Mouse (Mus musculus) myocyte (in vitro differentiated cells): Measurements from ENCODE around the gene Sipa1l1. TPM values are rescaled to one million over a fixed set of nuclear protein-coding genes. Genes with fewer than 3 reads are reported as not detected.

ENCODE experiments used
- H3K27me3 ChIP-seq: one replicate; pipeline ENCODE4 v1.6.1; 2011; ENCODE audit not compliant: control insufficient read depth, insufficient read depth, insufficient read length
- H3K36me3 ChIP-seq: one replicate; pipeline ENCODE4 v1.6.1; 2011; ENCODE audit not compliant: control insufficient read depth, insufficient read depth
- H3K4me2 ChIP-seq: one replicate; pipeline ENCODE4 v1.6.1; 2011; ENCODE audit warnings: low read depth, control low read depth
- H3K4me3 ChIP-seq: one replicate; pipeline ENCODE4 v1.5.1; 2011; ENCODE audit warnings: mild to moderate bottlenecking, control low read depth, moderate library complexity
- H3K79me2 ChIP-seq: one replicate; pipeline ENCODE4 v1.6.1; 2011; ENCODE audit not compliant: control insufficient read depth, insufficient read depth
- H3ac ChIP-seq: one replicate; pipeline ENCODE4 v1.6.1; 2011; ENCODE audit not compliant: control insufficient read depth, insufficient read length
- CEBPB ChIP-seq: IDR thresholded peaks from 2 replicates; pipeline ENCODE4 v1.6.1; 2011; ENCODE audit warnings: mild to moderate bottlenecking, moderate library complexity; ENCODE audit not compliant: poor library complexity, insufficient read depth, severe bottlenecking
- E2F4 ChIP-seq: IDR thresholded peaks from one replicate; pipeline ENCODE4 v1.6.1; 2011; ENCODE audit warnings: mild to moderate bottlenecking, control low read depth, moderate library complexity; ENCODE audit not compliant: insufficient read depth
- MAX ChIP-seq: IDR thresholded peaks from one replicate; pipeline ENCODE4 v1.6.1; 2011; ENCODE audit warnings: low read depth, mild to moderate bottlenecking, control low read depth
- MYOD1 ChIP-seq, 3 experiments: IDR thresholded peaks; one replicate each; pipeline ENCODE4 v1.6.1; 2011; ENCODE audit warnings: control low read depth in 2 of 3, low read depth in 2 of 3, mild to moderate bottlenecking in 2 of 3, moderate library complexity in 1 of 3; ENCODE audit not compliant: insufficient read length in 2 of 3, control insufficient read depth in 1 of 3
- MYOG ChIP-seq, 3 experiments: IDR thresholded peaks; one replicate each; pipeline ENCODE4 v1.6.1; 2011; ENCODE audit warnings: control low read depth in 2 of 3, low read depth in 2 of 3, mild to moderate bottlenecking in 2 of 3; ENCODE audit not compliant: insufficient read length in 2 of 3, control insufficient read depth in 1 of 3, insufficient read depth in 1 of 3
- POLR2A ChIP-seq: IDR thresholded peaks from one replicate; pipeline ENCODE4 v1.6.1; 2011; ENCODE audit warnings: low read depth, mild to moderate bottlenecking, control low read depth, moderate library complexity; ENCODE audit not compliant: insufficient read length
- POLR2AphosphoS2 ChIP-seq: IDR thresholded peaks from one replicate; pipeline ENCODE4 v1.6.1; 2011; ENCODE audit warnings: low read depth, control low read depth; ENCODE audit not compliant: insufficient read length
- REST ChIP-seq: IDR thresholded peaks from one replicate; pipeline ENCODE4 v1.6.1; 2011; ENCODE audit warnings: mild to moderate bottlenecking, control low read depth, moderate library complexity; ENCODE audit not compliant: insufficient read depth, insufficient read length
- SRF ChIP-seq: IDR thresholded peaks from one replicate; pipeline ENCODE4 v1.6.1; 2011; ENCODE audit warnings: low read depth; ENCODE audit not compliant: control insufficient read depth, insufficient read length
- TCF12 ChIP-seq: IDR thresholded peaks from one replicate; pipeline ENCODE4 v1.6.1; 2011; ENCODE audit warnings: mild to moderate bottlenecking, control low read depth; ENCODE audit not compliant: poor library complexity, insufficient read depth, severe bottlenecking
- TCF3 ChIP-seq: IDR thresholded peaks from one replicate; pipeline ENCODE4 v1.6.1; 2011; ENCODE audit warnings: low read depth, control low read depth; ENCODE audit not compliant: insufficient read length
- USF1 ChIP-seq: IDR thresholded peaks from one replicate; pipeline ENCODE4 v1.6.1; 2011; ENCODE audit warnings: low read depth, mild to moderate bottlenecking, control low read depth, moderate library complexity
- polyA plus RNA-seq: library from polyadenylated mRNA; unstranded; fragments of >200 nt; fragmentation: generic; extraction: Trizol; gene quantifications from one replicate; pipeline ENCODE4 v1.2.1, GENCODE M21; 2012; ENCODE audit warnings: missing spikeins

The Sipa1l1 gene
- polyA plus RNA-seq, 1 experiment = 22.5 TPM

GRCm38 (mm10) chr12:82196615-82197146, 27.6 kb downstream of the Sipa1l1 start:
- Histone ChIP-seq H3K36me3 (no peaks in the 10 kb centered on the region), H3K4me3 (no peak overlapping the region), H3K27me3 (no peaks in the 10 kb centered on the region), H3K4me2 (no peak overlapping the region), H3ac (no peak overlapping the region), H3K79me2 (peaks cover 46% of the 10 kb centered on the region)
- no peak for TF ChIP-seq MYOD1 (IDR thresholded peaks at IDR 0.05; ENCODE audit: control insufficient read depth in 1 of 3, insufficient read length in 2 of 3, low read depth in 2 of 3)
- no peak for TF ChIP-seq TCF3
- TF ChIP-seq SRF = no peak
- no peak for TF ChIP-seq USF1
- TF ChIP-seq E2F4 = no peak
- TF ChIP-seq MYOG (IDR thresholded peaks at IDR 0.05; ENCODE audit: control insufficient read depth in 1 of 3, insufficient read depth in 1 of 3, insufficient read length in 2 of 3, low read depth in 2 of 3) = no peak
- no peak for TF ChIP-seq TCF12

DNA sequence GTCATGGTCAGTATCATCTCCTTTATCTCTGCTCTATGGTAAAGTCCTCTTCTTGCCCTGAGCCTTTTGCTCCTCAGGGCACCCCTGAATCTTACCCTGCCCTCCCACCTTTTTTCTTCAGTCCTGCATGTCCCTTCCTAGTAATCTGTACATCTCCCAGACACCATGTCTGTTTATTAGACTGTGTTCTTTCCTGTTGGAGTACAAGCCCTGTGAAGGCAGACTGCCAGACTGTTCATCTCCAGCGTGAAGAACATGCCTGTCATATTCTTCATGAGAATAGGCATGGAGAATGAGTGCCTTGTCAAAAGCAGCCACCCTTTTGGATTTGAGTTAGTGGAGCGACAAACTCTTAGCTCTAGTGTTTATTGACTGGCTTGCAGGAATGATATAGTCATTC, 28.1 kb downstream of the Sipa1l1 start:
- Histone ChIP-seq H3K4me2 (no peak overlapping the region), H3K36me3 (no peaks in the 10 kb centered on the region), H3K79me2 (peaks cover 47% of the 10 kb centered on the region), H3K27me3 (no peaks in the 10 kb centered on the region), H3ac (no peak overlapping the region), H3K4me3 (no peak overlapping the region)
- TF ChIP-seq MAX (no peak), POLR2A (no peak), POLR2AphosphoS2 (no peak), TCF3 (no peak), USF1 (no peak), MYOG (IDR thresholded peaks at IDR 0.05; ENCODE audit: control insufficient read depth in 1 of 3, insufficient read depth in 1 of 3, insufficient read length in 2 of 3, low read depth in 2 of 3) (no peak), TCF12 (no peak), CEBPB (no peak), E2F4 (no peak), REST (no peak), MYOD1 (IDR thresholded peaks at IDR 0.05; ENCODE audit: control insufficient read depth in 1 of 3, insufficient read length in 2 of 3, low read depth in 2 of 3) (no peak)

- no peaks in the 10 kb centered on the region for H3K27me3 ChIP-seq
- TF ChIP-seq TCF12 (no peak), USF1 (no peak), POLR2A (no peak), MYOG (IDR thresholded peaks at IDR 0.05; ENCODE audit: control insufficient read depth in 1 of 3, insufficient read depth in 1 of 3, insufficient read length in 2 of 3, low read depth in 2 of 3) (no peak), TCF3 (no peak), MYOD1 (IDR thresholded peaks at IDR 0.05; ENCODE audit: control insufficient read depth in 1 of 3, insufficient read length in 2 of 3, low read depth in 2 of 3) (no peak), CEBPB (no peak), E2F4 (no peak)
Observed at GRCm38 (mm10) chr12:82199286-82199685, 30.2 kb downstream of the Sipa1l1 start.

GRCm38 (mm10) chr12:82204106-82204505, 35.0 kb downstream of the Sipa1l1 start:
- H3K27me3 ChIP-seq = no peaks in the 10 kb centered on the region
- no peak overlapping the region for H3K4me2 ChIP-seq
- no peaks in the 10 kb centered on the region for H3K36me3 ChIP-seq
- no peak overlapping the region for H3K4me3 ChIP-seq
- H3ac ChIP-seq = no peak overlapping the region
- H3K79me2 ChIP-seq = peaks cover 44% of the 10 kb centered on the region
- TF ChIP-seq MYOG (IDR thresholded peaks at IDR 0.05; ENCODE audit: control insufficient read depth in 1 of 3, insufficient read depth in 1 of 3, insufficient read length in 2 of 3, low read depth in 2 of 3) = no peak
- no peak for TF ChIP-seq REST

More at GRCm38 (mm10) chr12:82199286-82199685, 30.2 kb downstream of the Sipa1l1 start:
- Histone ChIP-seq H3K36me3 (no peaks in the 10 kb centered on the region), H3K4me2 (no peak overlapping the region), H3ac (no peak overlapping the region), H3K4me3 (no peak overlapping the region), H3K79me2 (peaks cover 38% of the 10 kb centered on the region)

GRCm38 (mm10) chr12:82206857-82207647, 37.9 kb downstream of the Sipa1l1 start:
- peaks cover 41% of the 10 kb centered on the region for H3K79me2 ChIP-seq
- no peaks in the 10 kb centered on the region for H3K36me3 ChIP-seq
- no peak overlapping the region for H3K4me2 ChIP-seq
- no peaks in the 10 kb centered on the region for H3K27me3 ChIP-seq
- no peak for TF ChIP-seq USF1
- H3ac ChIP-seq = no peak overlapping the region
- no peak overlapping the region for H3K4me3 ChIP-seq
